Mouse (Mus musculus): Measurements from ENCODE around the gene Eri3.

GRCm38 (mm10) chr4:117570964-117571363, 20.8 kb downstream of the Eri3 start:
- TF ChIP-seq EP300 (optimal IDR thresholded peaks at IDR 0.05) (no peak), CTCF (IDR thresholded peaks at IDR 0.05; ENCODE audit: low read depth) (no peak)

All from stomach, postnatal 0 days (tissue).